ENCODE assay signal across 8 mouse cellular contexts in the genomic region with DNA sequence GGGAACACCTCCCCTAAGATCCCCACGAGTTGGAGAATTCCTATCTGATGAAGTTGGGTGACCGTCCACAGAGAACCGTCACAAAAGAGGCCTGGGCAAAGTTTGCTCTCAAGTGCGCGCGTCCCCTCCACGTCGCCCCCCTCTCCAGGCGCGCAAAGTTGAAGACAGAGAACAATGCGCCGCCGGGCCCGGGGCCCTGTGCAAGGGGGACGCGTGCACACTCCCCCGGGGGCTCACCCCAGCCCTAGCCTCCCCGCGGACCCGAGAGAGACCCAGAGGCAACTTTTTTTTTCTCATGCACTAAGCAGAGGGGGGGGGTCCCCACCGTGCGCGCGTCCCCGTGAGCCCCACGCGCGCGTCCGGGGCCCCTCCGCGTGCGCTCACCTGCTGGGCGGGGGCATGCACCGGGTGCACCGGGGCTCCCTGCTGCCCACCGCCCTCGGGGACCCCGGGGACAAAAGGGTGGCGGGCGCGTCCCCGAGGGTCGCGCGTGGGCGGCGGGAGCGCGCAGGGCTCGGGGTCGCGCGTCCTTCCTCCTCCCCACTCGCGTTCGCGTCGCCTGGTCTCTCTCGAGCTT. TPM values are rescaled to one million over a fixed set of nuclear protein-coding genes. Genes with fewer than 3 reads are reported as not detected.
DNase-seq lines count a peak whose midpoint lies in the region; ATAC-seq and TF ChIP-seq lines count a peak whose summit lies in the region.

No protein-coding gene starts in this region.

- peaks cover 11% of the 10 kb centered on the region; the same call in 1 of the 2 replicates for H3K36me3 ChIP-seq in stomach, postnatal 0 days (ENCODE audit: control insufficient read depth, insufficient read depth, low read length)

- H3K9ac ChIP-seq in stomach, postnatal 0 days (ENCODE audit: low read length), result peak overlapping the region; percentile 95

- no peak for TF ChIP-seq EP300 in stomach, postnatal 0 days (optimal IDR thresholded peaks at IDR 0.05)

- WGBS in stomach, postnatal 0 days, result 0% methylated on average over 45 of the region's 60 CpGs

- H3K27me3 ChIP-seq in stomach, postnatal 0 days (ENCODE audit: control insufficient read depth, insufficient read depth, low read length), result no peaks in the 10 kb centered on the region

- peaks cover 6% of the 10 kb centered on the region; the same call in 1 of the 2 replicates for H3K4me1 ChIP-seq in stomach, postnatal 0 days (replicated peaks; ENCODE audit: control insufficient read depth, insufficient read depth)

- peak overlapping the region; percentile 83 for H3K4me2 ChIP-seq in stomach, postnatal 0 days (replicated peaks; ENCODE audit: low read depth)

- TF ChIP-seq CTCF in stomach, postnatal 0 days (IDR thresholded peaks at IDR 0.05; ENCODE audit: low read depth), result no peak

- H3K9me3 ChIP-seq in stomach, postnatal 0 days (ENCODE audit: control insufficient read depth, low read length), result no peaks in the 10 kb centered on the region

- peak overlapping the region; percentile 84 for H3K27ac ChIP-seq in stomach, postnatal 0 days (replicated peaks)

- no peak for ATAC-seq in stomach, postnatal 0 days (ENCODE audit: low FRiP score, low TSS enrichment)
- ATAC-seq in granulocyte monocyte progenitor cell, adult 5-6 weeks (replicated peaks; ENCODE audit: poor library complexity, severe bottlenecking), result no peak

- DNase-seq in gastrocnemius, postnatal 10 days, result peak; percentile 49
- DNase-seq in gastrocnemius, postnatal 36 days, result no peak
- peak; percentile 60 for DNase-seq in NIH3T3 (ENCODE audit: low read depth)
- DNase-seq in gastrocnemius, postnatal 25 days, result peak; percentile 45
- DNase-seq in kidney, adult 9 months, result peak; percentile 27
- DNase-seq in lung, postnatal 14 days, result peak; percentile 35
- DNase-seq in stomach, postnatal 0 days (ENCODE audit: low spot score), result peak; percentile 56

- peak overlapping the region; percentile 99 for H3K4me3 ChIP-seq in stomach, postnatal 0 days (ENCODE audit: low read depth, low read length)

- intact Hi-C loops in gastrocnemius, postnatal 36 days (cut with DNase I), result loop anchor here (10.0 kb wide), 1 partner anchor 272 kb away; the partner anchor contains the start of genes Izumo4 and Mob3a

RNA-seq across cellular contexts. Expression of gene Tcf3, which starts 0.4 kb away (rescaled TPM):
- 10 to 100 TPM; 33.0 to 43.2 TPM for total RNA-seq in gastrocnemius, postnatal 10 days (2021)
- 10 to 100 TPM; 11.0 to 12.0 TPM for total RNA-seq in gastrocnemius, postnatal 36 days (2021)
- total RNA-seq in gastrocnemius, postnatal 25 days (2021), result 10 to 100 TPM; 11.1 to 13.8 TPM
- 30.9 and 37.0 TPM in 2 replicates for polyA plus RNA-seq in stomach, postnatal 0 days (2015; fragmentation: Nextera tagmentation; extraction: Ambion mirVana)
- total RNA-seq in granulocyte monocyte progenitor cell, adult 5-6 weeks (2014; fragmentation: Nextera tagmentation), result 33.8 and 55.2 TPM in 2 replicates
- total RNA-seq in granulocyte monocyte progenitor cell, adult 5-6 weeks (2017), result 30.7 and 48.4 TPM in 2 replicates

RNA-seq across cellular contexts. Expression of gene Uqcr11, which starts 26.4 kb away (rescaled TPM):
- 100 to 1,000 TPM; 725 to 806 TPM for total RNA-seq in gastrocnemius, postnatal 10 days (2021)
- 100 to 1,000 TPM; 825 to 866 TPM for total RNA-seq in gastrocnemius, postnatal 36 days (2021)
- total RNA-seq in gastrocnemius, postnatal 25 days (2021), result 100 to 1,000 TPM; 913 to 952 TPM
- polyA plus RNA-seq in stomach, postnatal 0 days (2015; fragmentation: Nextera tagmentation; extraction: Ambion mirVana), result 859 and 899 TPM in 2 replicates
- 382 and 438 TPM in 2 replicates for total RNA-seq in granulocyte monocyte progenitor cell, adult 5-6 weeks (2014; fragmentation: Nextera tagmentation)
- total RNA-seq in granulocyte monocyte progenitor cell, adult 5-6 weeks (2017), result 172 and 277 TPM in 2 replicates

RNA-seq across cellular contexts. Expression of gene Mbd3, which starts 33.7 kb away (rescaled TPM):
- 100 to 1,000 TPM; 107 to 120 TPM for total RNA-seq in gastrocnemius, postnatal 10 days (2021)
- total RNA-seq in gastrocnemius, postnatal 36 days (2021), result 10 to 100 TPM; 95.1 to 99.9 TPM
- total RNA-seq in gastrocnemius, postnatal 25 days (2021), result 10 to 100 TPM; 78.7 to 93.6 TPM
- 81.1 and 82.9 TPM in 2 replicates for polyA plus RNA-seq in stomach, postnatal 0 days (2015; fragmentation: Nextera tagmentation; extraction: Ambion mirVana)
- total RNA-seq in granulocyte monocyte progenitor cell, adult 5-6 weeks (2014; fragmentation: Nextera tagmentation), result 85.0 and 105 TPM in 2 replicates
- 94.1 and 106 TPM in 2 replicates for total RNA-seq in granulocyte monocyte progenitor cell, adult 5-6 weeks (2017)

RNA-seq across cellular contexts. Expression of gene Mex3d, which starts 45.6 kb away (rescaled TPM):
- 10 to 100 TPM in 1 of 2 experiments, 1 to 10 TPM in 1; 8.9 to 12.2 TPM for total RNA-seq in gastrocnemius, postnatal 10 days (2021)
- total RNA-seq in gastrocnemius, postnatal 36 days (2021), result 1 to 10 TPM; 3.4 to 4.5 TPM
- total RNA-seq in gastrocnemius, postnatal 25 days (2021), result 1 to 10 TPM; 3.9 to 4.3 TPM
- polyA plus RNA-seq in stomach, postnatal 0 days (2015; fragmentation: Nextera tagmentation; extraction: Ambion mirVana), result 4.1 and 4.5 TPM in 2 replicates
- 0.67 and 3.6 TPM in 2 replicates for total RNA-seq in granulocyte monocyte progenitor cell, adult 5-6 weeks (2014; fragmentation: Nextera tagmentation)
- total RNA-seq in granulocyte monocyte progenitor cell, adult 5-6 weeks (2017), result 2.1 and 2.2 TPM in 2 replicates

Comparison
In these comparisons a context has a peak if more than half of its experiments do, and no peak if none do; other contexts are left out.
1. DNase-seq: peak in gastrocnemius, postnatal 10 days (single experiment), NIH3T3 (single experiment), gastrocnemius, postnatal 25 days (single experiment), kidney, adult 9 months (single experiment), lung, postnatal 14 days (single experiment) and stomach, postnatal 0 days (single experiment); none in gastrocnemius, postnatal 36 days (0 of 2).